Mouse (Mus musculus): ENCODE data around the gene Stac3.

DNA sequence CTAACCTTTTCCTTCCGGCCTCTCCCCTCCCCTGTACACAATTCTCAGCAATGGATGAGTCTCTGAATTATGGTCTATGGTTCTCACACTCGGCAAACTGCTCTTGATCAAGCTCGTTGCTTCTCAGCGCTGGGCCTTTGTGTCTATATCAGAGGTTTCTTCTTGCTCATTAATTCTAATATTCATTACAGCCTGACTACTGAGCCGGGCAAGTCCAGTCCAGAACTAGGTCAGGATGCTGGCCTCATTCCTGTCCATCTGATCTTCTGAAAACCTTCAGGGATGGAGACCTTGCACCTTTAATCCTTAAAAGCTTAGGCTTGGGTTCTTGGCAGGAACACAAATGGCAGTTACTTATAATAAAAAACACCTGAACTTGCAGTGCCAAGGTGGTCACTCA lies 2.0 kb upstream of the Stac3 start:
- no peak for TF ChIP-seq CTCF (IDR thresholded peaks at IDR 0.05)
- no peak for TF ChIP-seq POLR2A (IDR thresholded peaks at IDR 0.05; ENCODE audit: insufficient read depth, low read depth, low read length)
